Mouse (Mus musculus) kidney, embryonic 14.5 days (tissue): ENCODE measurements around the gene 4931429L15Rik. TPM values are rescaled to one million over a fixed set of nuclear protein-coding genes. Genes with fewer than 3 reads are reported as not detected.
A peak's percentile ranks its signal among the peaks of the same experiment; 100 is the strongest.
"Not testable (repeated sequence)": the region's sequence is repeated elsewhere in the genome, so short reads cannot be mapped to it uniquely, and the experiment has no call there.

Experiments
- ATAC-seq: fragments of 200-750 bp; cut with Nextera tagmentation; 2 replicates; pipeline ENCODE4 v1.8.0; 2017; ENCODE audit warnings: moderate number of reproducible peaks, mild to moderate bottlenecking, moderate TSS enrichment, moderate library complexity; ENCODE audit not compliant: low FRiP score, low TSS enrichment
- H3K27ac ChIP-seq: fragments of 300-500 bp; sonication (generic); 2 replicates; pipeline ENCODE4 v1.5.1; 2014; ENCODE audit warnings: low read depth, mild to moderate bottlenecking, low read length, moderate library complexity, mixed read lengths
- H3K27me3 ChIP-seq: fragments of 300-500 bp; sonication (generic); 2 replicates; pipeline ENCODE4 v1.6.1; 2014; ENCODE audit warnings: mild to moderate bottlenecking, low read length; ENCODE audit not compliant: control insufficient read depth, insufficient read depth
- H3K36me3 ChIP-seq: fragments of 300-500 bp; sonication (generic); 2 replicates; pipeline ENCODE4 v1.6.1; 2014; ENCODE audit warnings: low read length, mixed read lengths; ENCODE audit not compliant: control insufficient read depth, insufficient read depth
- H3K4me1 ChIP-seq: fragments of 300-500 bp; sonication (generic); 2 replicates; pipeline ENCODE4 v1.6.1; 2014; ENCODE audit warnings: low read length, mixed read lengths; ENCODE audit not compliant: control insufficient read depth, insufficient read depth
- H3K4me2 ChIP-seq: fragments of 300-500 bp; sonication (generic); replicated peaks from 2 replicates; pipeline ENCODE4 v1.6.1; 2014; ENCODE audit warnings: low read depth, mild to moderate bottlenecking, low read length
- H3K4me3 ChIP-seq: fragments of 300-500 bp; sonication (generic); 2 replicates; pipeline ENCODE4 v1.5.1; 2014; ENCODE audit warnings: mild to moderate bottlenecking, low read length
- H3K9ac ChIP-seq: fragments of 300-500 bp; sonication (generic); 2 replicates; pipeline ENCODE4 v1.6.1; 2014; ENCODE audit warnings: low read depth, mild to moderate bottlenecking, low read length, moderate library complexity
- H3K9me3 ChIP-seq: fragments of 300-500 bp; sonication (generic); 2 replicates; pipeline ENCODE4 v1.6.1; 2016; ENCODE audit warnings: low read length; ENCODE audit not compliant: control insufficient read depth
- WGBS: fragments of 180-500 bp; shearing (Covaris S2); extraction: QIAGEN DNeasy Blood & Tissue Kit; methylation state at CpG from one replicate; pipeline ENCODE4 v1.1.7; 2014; 5-methylcytosine and 5-hydroxymethylcytosine counted together
- polyA plus RNA-seq: library from polyadenylated mRNA; unstranded; fragments of >200 nt; fragmentation: Nextera tagmentation; extraction: Ambion mirVana; gene quantifications from 2 replicates; pipeline ENCODE4 v1.2.1, GENCODE M21; 2014

4931429L15Rik gene
- polyA plus RNA-seq, 1 experiment from 2014 or later, result not detected

DNA sequence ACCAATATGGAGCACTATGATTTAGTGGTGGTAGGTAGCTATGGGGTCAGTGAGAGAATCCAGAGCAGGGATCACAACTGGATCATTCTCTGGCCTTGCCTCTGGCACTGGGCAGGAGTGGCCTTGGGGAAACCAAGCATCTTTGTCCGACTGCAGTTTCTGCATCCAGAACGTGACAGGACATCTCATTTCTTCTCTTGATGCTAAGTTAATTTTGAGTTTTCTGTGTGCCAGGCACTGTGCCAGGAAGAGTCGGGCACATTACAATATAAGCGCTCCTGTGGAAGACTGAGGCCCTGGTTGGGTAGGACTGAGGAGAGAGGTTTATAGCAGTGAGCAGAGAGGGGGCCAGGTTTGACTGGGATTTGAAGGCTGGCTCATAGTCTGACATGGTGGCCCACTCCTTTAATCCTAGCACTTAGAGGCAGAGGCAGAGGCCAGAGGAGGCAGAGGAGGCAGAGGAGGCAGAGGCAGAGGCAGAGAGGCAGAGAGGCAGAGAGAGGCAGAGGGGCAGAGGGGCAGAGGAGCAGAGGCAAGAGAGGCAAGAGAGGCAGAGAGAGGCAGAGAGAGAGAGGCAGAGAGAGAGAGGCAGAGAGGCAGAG, 19.4 kb upstream of the 4931429L15Rik start:
- H3K4me2 ChIP-seq, result no peak overlapping the region
- H3K4me1 ChIP-seq, result no peaks in the 10 kb centered on the region
- peaks cover 2% of the 10 kb centered on the region for H3K27me3 ChIP-seq
- ATAC-seq, result no peak
- no peaks in the 10 kb centered on the region for H3K9me3 ChIP-seq
- H3K27ac ChIP-seq, result no peak overlapping the region
- no peak overlapping the region for H3K4me3 ChIP-seq
- 83% methylated on average over 4 of the region's 4 CpGs for WGBS
- H3K9ac ChIP-seq, result no peak overlapping the region
- H3K36me3 ChIP-seq, result no peaks in the 10 kb centered on the region

DNA sequence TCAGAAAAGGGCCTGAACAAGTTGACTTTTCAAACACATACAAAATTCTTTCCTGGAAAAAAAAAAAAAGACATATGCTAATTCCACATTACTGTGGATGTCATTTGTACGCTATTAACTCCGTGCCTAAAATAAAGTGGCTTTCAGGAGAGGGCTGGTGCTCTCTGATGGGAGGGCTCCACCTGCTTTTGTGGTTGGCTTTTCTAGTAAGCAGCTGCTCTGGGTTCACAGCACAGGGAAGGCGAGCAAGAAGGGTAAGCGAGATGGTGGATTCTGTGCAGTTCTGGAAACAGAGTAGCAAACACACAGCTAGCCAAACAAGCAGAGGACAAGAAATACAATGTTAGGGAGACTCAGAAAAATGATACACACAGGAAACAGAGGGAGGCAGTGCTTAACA, 18.6 kb upstream of the 4931429L15Rik start:
- no peak overlapping the region for H3K4me2 ChIP-seq
- WGBS, result 37% methylated on average over 4 of the region's 4 CpGs
- ATAC-seq, result no peak

DNA sequence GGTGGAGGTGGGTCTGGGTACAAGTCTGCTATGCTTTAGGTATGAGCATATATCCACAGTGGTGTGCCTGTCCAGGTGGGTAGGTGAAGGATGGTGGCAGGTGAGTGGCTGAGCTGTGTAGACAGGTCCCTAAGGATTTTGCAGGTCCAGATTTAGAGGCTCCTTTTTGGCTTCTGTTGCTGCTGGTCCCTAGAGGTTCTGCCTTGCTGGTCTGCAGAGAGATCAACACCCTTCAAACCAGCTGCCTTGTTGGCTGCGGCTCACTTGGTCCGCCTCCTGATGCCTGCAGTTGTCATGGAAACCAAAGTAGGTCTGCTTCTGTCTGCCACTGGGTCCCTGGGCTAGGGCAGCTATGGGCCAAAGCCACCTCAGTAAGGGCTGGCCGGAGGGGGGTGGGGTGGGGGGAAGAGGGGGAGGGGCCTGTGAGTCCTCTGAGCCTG, 18.1 kb upstream of the 4931429L15Rik start:
- no peaks in the 10 kb centered on the region for H3K36me3 ChIP-seq
- no peak overlapping the region for H3K4me2 ChIP-seq
- 0% methylated on average over 3 of the region's 3 CpGs for WGBS
- no peak overlapping the region for H3K4me3 ChIP-seq
- H3K9me3 ChIP-seq, result no peaks in the 10 kb centered on the region
- peaks cover 3% of the 10 kb centered on the region for H3K27me3 ChIP-seq
- H3K4me1 ChIP-seq, result no peaks in the 10 kb centered on the region
- no peak overlapping the region for H3K9ac ChIP-seq
- no peak overlapping the region for H3K27ac ChIP-seq
- ATAC-seq, result peak; percentile 69

More for the DNA sequence above, 18.6 kb upstream of the 4931429L15Rik start:
- Histone ChIP-seq H3K9me3 (no peaks in the 10 kb centered on the region), H3K36me3 (no peaks in the 10 kb centered on the region), H3K4me1 (no peaks in the 10 kb centered on the region), H3K27me3 (peaks cover 3% of the 10 kb centered on the region), H3K9ac (no peak overlapping the region), H3K27ac (no peak overlapping the region), H3K4me3 (no peak overlapping the region)

GRCm38 (mm10) chr9:46337331-46337730, 17.5 kb upstream of the 4931429L15Rik start:
- H3K9ac ChIP-seq, result no peak overlapping the region
- H3K4me1 ChIP-seq, result no peaks in the 10 kb centered on the region
- 79% methylated on average over 7 of the region's 7 CpGs for WGBS
- ATAC-seq, result no peak
- no peaks in the 10 kb centered on the region for H3K36me3 ChIP-seq
- H3K9me3 ChIP-seq, result no peaks in the 10 kb centered on the region
- H3K27ac ChIP-seq, result no peak overlapping the region
- no peak overlapping the region for H3K4me3 ChIP-seq
- H3K27me3 ChIP-seq, result peaks cover 3% of the 10 kb centered on the region
- H3K4me2 ChIP-seq, result no peak overlapping the region

- not testable (repeated sequence) for H3K27me3 ChIP-seq, H3K4me3 ChIP-seq, ATAC-seq, H3K36me3 ChIP-seq, H3K4me1 ChIP-seq, H3K9ac ChIP-seq, H3K9me3 ChIP-seq, H3K27ac ChIP-seq, H3K4me2 ChIP-seq
- WGBS, result 76% methylated on average over 13 of the region's 14 CpGs
Observed at GRCm38 (mm10) chr9:46336294-46336693, 16.5 kb upstream of the 4931429L15Rik start.

- no peak overlapping the region for H3K4me3 ChIP-seq
- no peaks in the 10 kb centered on the region for H3K36me3 ChIP-seq
- peaks cover 3% of the 10 kb centered on the region for H3K27me3 ChIP-seq
- H3K9ac ChIP-seq, result no peak overlapping the region
- no peaks in the 10 kb centered on the region for H3K9me3 ChIP-seq
- no peak overlapping the region for H3K27ac ChIP-seq
- ATAC-seq, result no peak
- no peak overlapping the region for H3K4me2 ChIP-seq
- no peaks in the 10 kb centered on the region for H3K4me1 ChIP-seq
- 82% methylated on average over 10 of the region's 10 CpGs for WGBS
Observed at GRCm38 (mm10) chr9:46335461-46335995, 15.7 kb upstream of the 4931429L15Rik start.

- H3K9me3 ChIP-seq, result no peaks in the 10 kb centered on the region
- no peak overlapping the region for H3K4me3 ChIP-seq
- WGBS, result 41% methylated on average over 26 of the region's 26 CpGs
- no peak for ATAC-seq
- no peak overlapping the region for H3K4me2 ChIP-seq
- H3K4me1 ChIP-seq, result peaks cover under 1% of the 10 kb centered on the region; the same call in 1 of the 2 replicates
- no peak overlapping the region for H3K27ac ChIP-seq
- no peaks in the 10 kb centered on the region for H3K36me3 ChIP-seq
- peaks cover 3% of the 10 kb centered on the region for H3K27me3 ChIP-seq
- H3K9ac ChIP-seq, result no peak overlapping the region
Observed at GRCm38 (mm10) chr9:46334471-46335025, 14.8 kb upstream of the 4931429L15Rik start.

DNA sequence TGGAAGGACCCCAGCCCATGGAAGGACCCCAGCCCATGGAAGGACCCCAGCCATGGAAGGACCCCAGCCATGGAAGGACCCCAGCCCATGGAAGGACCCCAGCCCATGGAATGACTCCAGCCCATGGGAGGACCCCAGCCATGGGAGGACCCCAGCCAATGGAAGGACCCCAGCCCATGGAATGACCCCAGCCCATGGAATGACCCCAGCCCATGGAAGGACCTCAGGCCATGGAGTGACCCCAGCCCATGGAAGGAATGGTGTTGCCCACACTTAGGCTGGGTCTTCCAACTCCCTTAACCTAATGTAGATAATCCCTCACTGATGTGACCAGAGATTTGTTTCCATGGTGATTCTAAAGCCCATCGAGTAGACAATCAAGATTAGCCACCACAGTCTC, 11.5 kb upstream of the 4931429L15Rik start:
- Histone ChIP-seq H3K9me3 (no peaks in the 10 kb centered on the region), H3K27me3 (peaks cover 3% of the 10 kb centered on the region), H3K4me2 (no peak overlapping the region), H3K4me3 (no peak overlapping the region), H3K9ac (no peak overlapping the region), H3K36me3 (no peaks in the 10 kb centered on the region), H3K4me1 (peaks cover 12% of the 10 kb centered on the region), H3K27ac (no peak overlapping the region)
- 86% methylated on average over 1 of the region's 1 CpGs for WGBS
- ATAC-seq, result no peak

GRCm38 (mm10) chr9:46330586-46330895, 10.8 kb upstream of the 4931429L15Rik start:
- 54% methylated on average over 6 of the region's 6 CpGs for WGBS
- no peak for ATAC-seq

More at GRCm38 (mm10) chr9:46330586-46330895, 10.8 kb upstream of the 4931429L15Rik start:
- peaks cover 12% of the 10 kb centered on the region for H3K4me1 ChIP-seq
- H3K27ac ChIP-seq, result no peak overlapping the region
- H3K36me3 ChIP-seq, result no peaks in the 10 kb centered on the region
- no peak overlapping the region for H3K4me2 ChIP-seq
- peaks cover 3% of the 10 kb centered on the region for H3K27me3 ChIP-seq
- no peak overlapping the region for H3K4me3 ChIP-seq
- no peaks in the 10 kb centered on the region for H3K9me3 ChIP-seq
- no peak overlapping the region for H3K9ac ChIP-seq
